Mouse (Mus musculus): ENCODE measurements at regions not wholly inside any gene's neighbourhood (a gene's known extent, or its start where the extent isn't known, plus 50 kb on each side); places are given as distances from the start of the nearest gene placed in this dataset.

- H3K27me3 ChIP-seq (replicated peaks; ENCODE audit: control insufficient read depth, insufficient read depth, low read length): no peaks in the 10 kb centered on the region
- H3K27ac ChIP-seq (ENCODE audit: low read depth, low read length): no peak overlapping the region
- ATAC-seq: peak; percentile 81
- no peaks in the 10 kb centered on the region for H3K4me1 ChIP-seq (replicated peaks; ENCODE audit: control insufficient read depth, insufficient read depth, low read length)
- no peaks in the 10 kb centered on the region for H3K9me3 ChIP-seq (ENCODE audit: control insufficient read depth)
- H3K9ac ChIP-seq (ENCODE audit: low read depth, low read length): no peak overlapping the region
- WGBS: 62% methylated on average over 20 of the region's 20 CpGs
- TF ChIP-seq CTCF (IDR thresholded peaks at IDR 0.05; ENCODE audit: low read depth): no peak
- peak overlapping the region; percentile 10 for H3K4me2 ChIP-seq (replicated peaks; ENCODE audit: low read depth)
- no peak overlapping the region for H3K4me3 ChIP-seq (ENCODE audit: low read depth, low read length)
- no peaks in the 10 kb centered on the region for H3K36me3 ChIP-seq (ENCODE audit: control insufficient read depth, insufficient read depth)
Measured at GRCm38 (mm10) chr8:9152313-9152925, 462.1 kb upstream of the Arglu1 start.

GRCm38 (mm10) chr8:9144362-9144761, 454.0 kb upstream of the Arglu1 start:
- H3K27me3 ChIP-seq (replicated peaks; ENCODE audit: control insufficient read depth, insufficient read depth, low read length): no peaks in the 10 kb centered on the region
- H3K4me3 ChIP-seq (ENCODE audit: low read depth, low read length): no peak overlapping the region
- H3K4me2 ChIP-seq (replicated peaks; ENCODE audit: low read depth): no peak overlapping the region
- no peaks in the 10 kb centered on the region for H3K36me3 ChIP-seq (ENCODE audit: control insufficient read depth, insufficient read depth)
- no peak overlapping the region for H3K9ac ChIP-seq (ENCODE audit: low read depth, low read length)
- H3K27ac ChIP-seq (ENCODE audit: low read depth, low read length): no peak overlapping the region
- WGBS: 88% methylated on average over 3 of the region's 3 CpGs
- H3K9me3 ChIP-seq (ENCODE audit: control insufficient read depth): no peaks in the 10 kb centered on the region
- no peaks in the 10 kb centered on the region for H3K4me1 ChIP-seq (replicated peaks; ENCODE audit: control insufficient read depth, insufficient read depth, low read length)
- TF ChIP-seq CTCF (IDR thresholded peaks at IDR 0.05; ENCODE audit: low read depth): no peak
- no peak for ATAC-seq

DNA sequence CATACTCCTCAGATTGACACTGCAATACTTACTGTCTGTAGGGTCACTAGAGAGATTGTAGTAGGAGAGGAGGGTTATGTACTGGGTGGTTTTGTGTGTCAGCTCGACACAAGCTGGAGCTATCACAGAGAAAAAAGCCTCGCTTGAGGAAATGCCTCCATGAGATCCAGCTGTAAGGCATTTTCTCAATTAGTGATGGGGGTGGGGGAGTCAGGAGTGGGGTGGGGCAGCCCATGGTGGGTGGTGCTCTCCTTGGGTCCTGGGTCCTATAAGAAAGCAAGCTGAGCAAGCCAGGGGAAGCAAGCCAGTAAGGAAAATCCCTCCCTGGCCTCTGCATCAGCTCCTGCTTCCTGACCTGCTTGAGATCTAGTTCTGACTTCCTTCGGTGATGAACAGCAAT, 449.5 kb upstream of the Arglu1 start:
- H3K9me3 ChIP-seq (ENCODE audit: control insufficient read depth): no peaks in the 10 kb centered on the region

DNA sequence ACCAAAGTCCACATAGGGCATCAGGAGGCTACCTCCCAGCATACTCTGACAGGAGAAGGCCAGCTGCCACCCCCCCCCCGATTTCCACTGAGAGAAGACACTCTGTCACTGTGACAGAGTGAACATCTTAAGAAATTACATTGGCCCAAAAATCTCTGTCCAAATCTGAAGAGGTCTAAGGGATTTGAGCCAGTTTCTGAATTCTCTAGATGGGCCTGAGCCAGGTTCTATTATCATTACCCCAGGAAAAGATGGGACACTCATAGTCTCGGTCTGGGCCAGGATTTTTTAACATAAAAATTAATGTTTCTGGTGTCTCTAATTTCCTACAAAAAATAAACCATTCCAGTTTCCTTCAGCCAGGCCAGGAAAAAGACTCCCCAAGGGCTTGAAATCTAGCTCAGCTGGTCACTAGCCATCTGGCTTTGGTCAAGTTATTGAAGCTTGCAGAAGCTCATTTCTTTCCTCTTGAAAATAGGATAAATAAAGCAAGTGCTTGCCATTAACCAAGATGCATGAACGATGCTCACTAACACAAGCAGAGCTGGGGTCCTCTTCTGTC, 448.8 kb upstream of the Arglu1 start:
- Histone ChIP-seq H3K36me3 (ENCODE audit: control insufficient read depth, insufficient read depth) (no peaks in the 10 kb centered on the region), H3K27ac (ENCODE audit: low read depth, low read length) (no peak overlapping the region), H3K27me3 (replicated peaks; ENCODE audit: control insufficient read depth, insufficient read depth, low read length) (no peaks in the 10 kb centered on the region), H3K9ac (ENCODE audit: low read depth, low read length) (no peak overlapping the region), H3K4me2 (replicated peaks; ENCODE audit: low read depth) (no peak overlapping the region), H3K4me1 (replicated peaks; ENCODE audit: control insufficient read depth, insufficient read depth, low read length) (no peaks in the 10 kb centered on the region), H3K4me3 (ENCODE audit: low read depth, low read length) (no peak overlapping the region), H3K9me3 (ENCODE audit: control insufficient read depth) (no peaks in the 10 kb centered on the region)
- no peak for TF ChIP-seq CTCF (IDR thresholded peaks at IDR 0.05; ENCODE audit: low read depth)
- 62% methylated on average over 3 of the region's 3 CpGs for WGBS
- no peak for ATAC-seq

More for the DNA sequence above, 449.5 kb upstream of the Arglu1 start:
- Histone ChIP-seq H3K27ac (ENCODE audit: low read depth, low read length) (no peak overlapping the region), H3K4me1 (replicated peaks; ENCODE audit: control insufficient read depth, insufficient read depth, low read length) (no peaks in the 10 kb centered on the region), H3K9ac (ENCODE audit: low read depth, low read length) (no peak overlapping the region), H3K27me3 (replicated peaks; ENCODE audit: control insufficient read depth, insufficient read depth, low read length) (no peaks in the 10 kb centered on the region), H3K4me2 (replicated peaks; ENCODE audit: low read depth) (no peak overlapping the region), H3K4me3 (ENCODE audit: low read depth, low read length) (no peak overlapping the region), H3K36me3 (ENCODE audit: control insufficient read depth, insufficient read depth) (no peaks in the 10 kb centered on the region)
- TF ChIP-seq CTCF (IDR thresholded peaks at IDR 0.05; ENCODE audit: low read depth): no peak
- no peak for ATAC-seq
- 60% methylated on average over 3 of the region's 3 CpGs for WGBS

DNA sequence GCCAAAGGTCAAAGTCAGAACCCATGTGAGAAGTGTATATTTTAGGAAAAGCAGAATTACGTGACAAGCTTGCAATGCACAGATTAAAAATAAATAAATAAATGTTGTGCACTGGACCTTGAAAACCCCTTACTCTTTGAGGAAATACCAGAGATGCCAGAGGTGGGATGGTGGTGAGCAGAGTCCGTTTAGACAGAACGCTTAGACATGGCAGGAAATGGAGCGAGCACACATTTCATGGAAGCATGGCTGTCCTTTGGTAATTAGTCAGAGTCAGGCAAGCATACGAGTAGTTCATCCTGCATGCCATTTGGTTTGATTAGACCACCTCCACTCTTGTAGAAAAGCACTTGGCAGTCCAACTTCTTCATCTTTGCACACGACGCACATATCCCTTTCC, 443.4 kb upstream of the Arglu1 start:
- H3K4me2 ChIP-seq (replicated peaks; ENCODE audit: low read depth): no peak overlapping the region
- no peak overlapping the region for H3K4me3 ChIP-seq (ENCODE audit: low read depth, low read length)
- H3K9ac ChIP-seq (ENCODE audit: low read depth, low read length): no peak overlapping the region
- H3K27me3 ChIP-seq (replicated peaks; ENCODE audit: control insufficient read depth, insufficient read depth, low read length): no peaks in the 10 kb centered on the region
- TF ChIP-seq CTCF (IDR thresholded peaks at IDR 0.05; ENCODE audit: low read depth): no peak
- ATAC-seq: no peak
- WGBS: 61% methylated on average over 7 of the region's 7 CpGs
- H3K36me3 ChIP-seq (ENCODE audit: control insufficient read depth, insufficient read depth): no peaks in the 10 kb centered on the region
- no peaks in the 10 kb centered on the region for H3K9me3 ChIP-seq (ENCODE audit: control insufficient read depth)
- no peaks in the 10 kb centered on the region for H3K4me1 ChIP-seq (replicated peaks; ENCODE audit: control insufficient read depth, insufficient read depth, low read length)
- H3K27ac ChIP-seq (ENCODE audit: low read depth, low read length): no peak overlapping the region

- Histone ChIP-seq H3K36me3 (ENCODE audit: control insufficient read depth, insufficient read depth) (no peaks in the 10 kb centered on the region), H3K27me3 (replicated peaks; ENCODE audit: control insufficient read depth, insufficient read depth, low read length) (no peaks in the 10 kb centered on the region), H3K4me1 (replicated peaks; ENCODE audit: control insufficient read depth, insufficient read depth, low read length) (no peaks in the 10 kb centered on the region), H3K4me2 (replicated peaks; ENCODE audit: low read depth) (no peak overlapping the region), H3K9me3 (ENCODE audit: control insufficient read depth) (no peaks in the 10 kb centered on the region), H3K4me3 (ENCODE audit: low read depth, low read length) (no peak overlapping the region), H3K9ac (ENCODE audit: low read depth, low read length) (no peak overlapping the region), H3K27ac (ENCODE audit: low read depth, low read length) (no peak overlapping the region)
- TF ChIP-seq CTCF (IDR thresholded peaks at IDR 0.05; ENCODE audit: low read depth): no peak
- no peak for ATAC-seq
- 83% methylated on average over 5 of the region's 5 CpGs for WGBS
Measured at GRCm38 (mm10) chr8:9132612-9133218, 442.4 kb upstream of the Arglu1 start.
